Mouse (Mus musculus) adrenal gland, postnatal 10 days (tissue): ENCODE data around the gene Ralgapa1. TPM values are rescaled to one million over a fixed set of nuclear protein-coding genes. Genes with fewer than 3 reads are reported as not detected.
"Not testable (repeated sequence)": the region's sequence is repeated elsewhere in the genome, so short reads cannot be mapped to it uniquely, and the experiment has no call there.

ENCODE experiments used
- DNase-seq: peaks from one replicate; pipeline ENCODE4 v3.0.0; 2021; ENCODE audit warnings: mixed read lengths
- total RNA-seq, 2 experiments: library from RNA; stranded (reverse); gene quantifications; 2 replicates each; pipeline ENCODE4 v1.2.3; 2021

The Ralgapa1 gene
- total RNA-seq, 2 experiments from 2014 or later: 55.1 to 63.8 TPM

DNA sequence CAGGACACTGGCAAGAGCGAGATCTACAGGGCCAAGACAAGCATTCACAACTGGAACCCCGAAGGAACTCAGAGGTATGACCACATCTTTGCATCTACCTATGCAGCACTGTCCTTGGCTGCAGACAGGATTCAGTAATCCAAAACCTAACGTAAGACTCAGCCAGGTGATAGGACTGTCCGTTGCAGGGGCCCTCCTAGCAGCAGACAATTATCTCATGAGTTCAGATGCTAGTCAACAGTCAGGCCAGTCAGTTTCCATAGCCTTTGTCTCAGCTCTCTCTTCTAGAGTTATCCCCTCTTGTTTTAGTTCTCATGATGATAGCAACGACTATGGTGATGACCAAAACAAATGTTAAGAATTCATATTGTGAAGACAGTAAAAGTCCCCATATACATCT is 20.8 kb downstream of the Ralgapa1 start:
- DNase-seq: no peak

DNA sequence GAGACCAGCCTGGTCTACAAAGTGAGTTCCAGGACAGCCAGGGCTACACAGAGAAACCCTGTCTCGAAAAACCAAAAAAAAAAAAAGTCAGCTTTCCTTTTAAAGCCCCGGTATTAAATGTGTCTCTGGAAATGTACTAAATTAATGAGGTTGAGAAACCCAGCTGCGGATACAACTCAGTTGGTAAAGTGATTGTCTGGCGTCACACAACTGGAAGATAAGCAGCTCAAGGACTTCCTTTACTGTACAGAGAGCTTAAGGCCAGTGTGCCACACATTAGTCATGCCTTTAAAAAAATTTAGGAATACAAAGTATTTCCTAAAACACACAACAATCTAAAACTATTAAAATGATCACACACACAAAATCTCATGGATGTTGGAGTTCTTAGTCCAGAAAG is 22.2 kb downstream of the Ralgapa1 start:
- no peak for DNase-seq

DNA sequence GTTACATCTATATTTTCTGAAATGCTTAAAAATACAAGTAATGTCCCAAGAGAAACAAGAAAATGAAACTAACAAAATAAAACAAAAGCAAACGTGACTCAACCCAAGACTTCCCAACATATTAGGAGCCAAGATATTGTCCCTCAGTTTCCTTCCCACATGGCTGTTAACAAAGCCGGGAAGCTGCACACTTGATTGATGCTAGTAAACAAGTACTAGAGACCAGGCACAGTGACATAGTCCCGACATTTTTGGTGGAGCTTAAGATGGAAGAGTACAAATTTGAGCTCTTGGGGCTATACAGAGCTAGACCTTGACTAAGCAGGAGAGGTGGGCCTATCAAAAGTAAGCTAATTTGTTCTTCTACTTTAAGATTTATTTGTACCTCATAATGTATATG is 23.9 kb downstream of the Ralgapa1 start:
- DNase-seq: no peak

DNA sequence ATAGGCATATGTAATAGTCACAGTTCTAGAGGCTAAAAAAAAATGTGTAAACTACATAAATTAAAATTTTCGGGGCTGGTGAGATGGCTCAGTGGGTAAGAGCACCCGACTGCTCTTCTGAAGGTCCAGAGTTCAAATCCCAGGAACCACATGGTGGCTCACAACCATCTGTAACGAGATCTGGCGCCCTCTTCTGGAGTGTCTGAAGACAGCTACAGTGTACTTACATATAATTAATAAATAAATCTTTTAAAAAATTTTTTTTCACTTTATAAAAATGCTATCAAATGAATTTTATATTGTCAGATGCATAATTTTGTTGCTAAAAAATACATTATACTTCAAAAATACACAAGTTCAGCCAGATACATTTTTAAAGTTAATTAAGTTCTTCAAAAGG is 26.5 kb downstream of the Ralgapa1 start:
- DNase-seq: not testable (repeated sequence)

DNA sequence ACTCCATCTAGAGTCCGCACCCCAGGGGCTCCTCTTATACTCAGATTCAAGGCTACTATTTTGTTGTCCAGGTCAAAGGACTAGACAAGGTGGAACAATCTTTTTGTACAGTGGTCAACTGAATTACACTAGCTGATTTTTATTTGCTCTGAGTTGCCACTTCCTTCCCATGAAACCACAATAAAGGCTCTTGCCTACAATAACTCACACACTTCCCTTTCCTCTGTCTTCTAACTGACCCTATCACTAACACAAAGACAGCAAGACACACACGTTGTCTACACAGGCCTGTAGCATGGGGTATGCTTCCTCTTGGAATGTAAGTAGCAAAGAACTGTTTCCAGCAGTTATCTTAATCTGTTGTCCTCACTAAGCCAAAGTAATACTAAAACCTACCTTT is 35.7 kb downstream of the Ralgapa1 start:
- no peak for DNase-seq

DNA sequence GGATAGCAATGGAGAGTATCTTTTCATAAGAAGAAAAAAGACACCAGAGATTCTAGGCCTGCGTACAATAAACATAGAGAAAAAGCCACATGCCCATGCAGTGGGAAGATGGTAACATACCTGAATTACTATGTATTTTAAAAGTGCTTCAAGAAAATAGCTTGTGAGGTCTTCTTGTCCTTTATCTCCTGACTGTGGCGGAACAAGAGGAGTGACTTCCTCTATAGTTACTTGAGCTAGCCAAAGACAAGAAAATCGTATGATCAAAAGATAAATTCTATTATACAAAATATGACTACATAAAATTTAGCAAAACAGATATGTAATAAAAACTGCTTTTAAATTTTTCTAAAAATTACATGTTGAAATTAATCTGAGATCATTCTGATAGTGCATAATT is 38.3 kb downstream of the Ralgapa1 start:
- no peak for DNase-seq

DNA sequence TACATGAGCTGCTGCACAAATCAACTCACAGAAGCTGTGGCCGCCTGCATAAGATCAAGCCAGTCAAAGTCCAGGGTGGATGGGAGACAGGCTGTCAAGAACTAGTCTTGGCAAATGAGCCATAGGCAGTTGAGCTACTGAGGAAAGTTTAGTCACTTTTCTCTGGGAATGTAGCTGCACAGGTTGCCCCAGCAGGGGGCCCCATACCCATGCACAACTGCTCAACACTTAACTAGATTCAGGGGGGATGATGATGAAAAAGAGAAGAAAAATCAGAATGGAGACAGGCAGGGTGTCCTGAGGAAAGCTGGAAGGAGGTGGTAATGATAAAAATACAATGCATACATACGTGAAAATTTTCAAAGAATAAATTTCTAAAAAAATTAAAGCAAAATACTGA is 42.7 kb downstream of the Ralgapa1 start:
- peak; percentile 61 for DNase-seq

DNA sequence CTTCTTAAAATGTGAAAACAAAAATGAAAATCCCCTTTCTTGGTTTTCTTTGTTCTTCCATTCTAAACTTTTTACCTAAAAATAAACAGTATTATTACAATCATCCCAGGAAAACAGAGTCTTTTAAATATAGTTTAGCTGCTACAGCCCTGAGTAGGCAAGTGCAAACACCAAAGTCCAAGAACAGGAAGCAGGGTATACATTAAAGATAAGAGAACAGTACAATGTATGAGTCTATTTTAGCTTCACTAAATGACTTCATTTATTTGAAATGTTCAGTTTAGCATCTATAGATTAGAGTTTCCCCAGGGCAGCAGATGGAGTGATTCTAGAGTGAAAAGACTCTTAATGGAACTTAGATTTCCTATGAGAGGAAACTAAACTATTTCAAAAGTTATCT is 43.6 kb downstream of the Ralgapa1 start:
- DNase-seq: no peak

DNA sequence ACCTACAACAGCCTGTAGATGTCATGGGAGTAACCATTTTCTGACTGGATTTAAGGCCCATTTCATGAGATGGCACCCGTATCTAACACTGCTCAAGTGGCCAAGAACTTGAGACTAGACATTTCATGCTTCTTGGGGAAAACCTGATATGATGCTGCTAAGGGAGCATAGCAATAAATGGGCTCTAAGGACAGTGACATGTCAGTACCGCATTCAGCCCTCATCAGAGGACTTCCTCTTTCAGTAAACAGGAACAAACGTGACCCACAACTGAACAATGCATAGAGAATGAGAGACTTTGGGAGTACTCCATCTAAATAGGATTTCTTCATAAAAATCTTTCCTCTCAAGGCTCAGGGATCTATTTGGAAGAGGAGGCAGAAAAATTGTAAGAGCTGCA is 46.7 kb downstream of the Ralgapa1 start:
- DNase-seq: no peak

DNA sequence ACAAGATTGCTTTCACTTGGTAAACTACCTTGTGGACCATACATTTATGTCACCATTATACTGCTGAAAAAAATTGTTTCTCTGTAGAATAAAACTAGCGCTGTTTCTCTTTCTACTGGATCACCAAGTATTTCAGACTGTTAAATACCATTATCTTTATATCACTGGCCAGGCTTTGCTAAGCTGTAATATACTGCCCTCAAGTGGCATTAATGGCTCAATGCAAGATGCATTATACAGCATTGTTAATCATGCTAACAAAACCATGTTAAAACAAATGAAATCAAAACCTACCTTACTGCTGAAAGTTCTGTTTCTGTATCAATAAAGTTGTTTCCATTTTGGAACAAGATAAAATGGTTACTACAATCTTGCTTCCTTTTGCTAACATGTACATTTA is 100.6 kb downstream of the Ralgapa1 start:
- peak; percentile 11 for DNase-seq

DNA sequence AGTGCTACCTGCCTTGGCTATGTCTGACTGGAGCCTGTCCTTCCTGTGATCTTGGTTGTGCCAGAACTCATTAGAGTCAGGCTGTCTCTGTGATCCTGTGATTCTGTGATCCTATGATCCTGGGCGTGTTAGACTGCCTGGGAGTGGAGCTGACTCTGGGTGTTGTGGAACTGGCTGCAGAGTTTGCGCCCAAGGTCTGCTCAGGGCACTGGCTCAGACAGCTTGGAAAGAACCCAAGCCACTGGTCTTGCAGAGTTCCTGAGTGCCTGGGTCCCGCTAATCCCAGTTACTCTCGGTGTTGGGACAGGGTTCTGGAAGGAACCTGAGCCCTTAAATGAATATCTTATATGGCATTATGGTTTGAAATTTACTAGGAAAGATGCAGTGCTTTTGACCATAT is 115.1 kb downstream of the Ralgapa1 start:
- no peak for DNase-seq

DNA sequence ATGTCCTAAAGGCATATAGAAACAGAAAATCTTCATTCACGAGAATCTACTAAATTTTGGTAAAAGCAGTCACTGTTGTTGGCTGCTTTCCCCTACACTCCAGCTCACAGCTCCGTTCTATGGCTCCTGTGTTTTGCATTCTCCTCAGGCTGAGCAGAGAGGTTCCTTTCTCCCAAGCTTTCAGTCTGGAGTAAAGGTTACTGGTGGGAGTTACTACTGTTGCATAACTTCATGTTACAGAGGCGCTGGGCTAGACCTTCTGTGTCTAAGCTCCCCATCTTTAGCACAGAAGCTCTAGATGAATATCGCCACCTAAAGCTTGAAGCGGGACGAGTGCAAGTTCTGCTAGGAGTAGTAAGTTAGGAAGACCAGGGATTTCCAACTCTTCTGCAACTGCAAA is 154.3 kb downstream of the Ralgapa1 start:
- no peak for DNase-seq

DNA sequence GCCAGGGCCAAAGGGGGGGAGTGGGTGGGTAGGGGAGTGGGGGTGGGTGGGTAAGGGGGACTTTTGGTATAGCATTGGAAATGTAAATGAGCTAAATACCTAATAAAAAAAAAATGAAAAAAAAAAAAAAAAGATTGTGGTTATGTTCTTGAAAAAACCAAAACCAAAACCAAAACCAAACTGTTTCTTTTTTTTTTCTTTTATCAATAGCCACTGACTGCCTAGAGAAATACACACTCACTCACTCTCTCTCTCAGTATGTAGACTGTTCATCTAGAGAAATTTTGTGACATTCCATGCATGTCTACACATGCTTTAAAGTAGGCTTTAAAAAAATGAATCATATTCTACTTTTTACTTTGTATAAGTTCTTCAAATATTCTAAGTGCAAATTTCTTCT is 157.8 kb downstream of the Ralgapa1 start:
- not testable (repeated sequence) for DNase-seq

DNA sequence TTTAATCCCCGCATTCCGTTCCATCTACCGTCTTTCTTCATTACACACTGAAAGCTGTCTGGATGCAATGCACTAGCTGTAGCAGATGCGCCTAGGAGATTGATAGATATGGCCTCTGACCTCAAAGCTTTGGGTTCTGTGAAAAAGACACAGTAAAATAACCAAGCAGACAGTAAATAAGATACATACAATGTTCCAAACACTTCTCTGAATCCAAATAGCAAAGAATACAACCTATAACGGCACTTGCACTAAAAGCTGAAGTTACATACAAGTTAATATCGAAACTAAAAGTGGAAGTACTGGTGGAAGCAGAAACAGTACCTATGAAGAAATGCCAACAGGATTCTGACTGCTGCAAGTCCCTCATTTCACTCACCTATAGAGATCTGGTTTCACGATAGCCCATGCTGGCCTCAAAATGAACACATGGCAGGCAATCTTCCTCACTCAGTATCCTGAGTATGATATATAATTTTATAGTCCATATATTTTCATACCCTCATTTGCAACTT is 172.9 kb downstream of the Ralgapa1 start:
- no peak for DNase-seq

DNA sequence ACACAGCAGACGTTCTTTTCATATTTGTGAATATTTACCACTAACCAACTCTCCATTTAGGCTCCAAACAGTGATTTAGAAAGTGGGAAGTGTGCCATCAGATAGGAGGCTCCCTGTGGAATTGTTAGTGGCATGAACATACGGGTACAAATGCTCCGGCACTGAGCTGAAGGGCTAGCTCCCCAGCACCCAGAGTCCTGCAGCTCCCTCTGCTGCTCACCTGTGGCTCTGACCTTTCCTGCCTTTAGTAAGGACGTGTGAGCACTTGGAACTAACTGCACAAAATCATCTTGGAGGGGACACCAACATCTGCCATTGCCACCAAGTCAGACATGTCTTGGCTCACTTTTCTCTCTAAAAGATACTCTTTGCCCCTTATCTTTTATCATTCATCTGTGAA is 194.3 kb downstream of the Ralgapa1 start:
- peak; percentile 34 for DNase-seq

DNA sequence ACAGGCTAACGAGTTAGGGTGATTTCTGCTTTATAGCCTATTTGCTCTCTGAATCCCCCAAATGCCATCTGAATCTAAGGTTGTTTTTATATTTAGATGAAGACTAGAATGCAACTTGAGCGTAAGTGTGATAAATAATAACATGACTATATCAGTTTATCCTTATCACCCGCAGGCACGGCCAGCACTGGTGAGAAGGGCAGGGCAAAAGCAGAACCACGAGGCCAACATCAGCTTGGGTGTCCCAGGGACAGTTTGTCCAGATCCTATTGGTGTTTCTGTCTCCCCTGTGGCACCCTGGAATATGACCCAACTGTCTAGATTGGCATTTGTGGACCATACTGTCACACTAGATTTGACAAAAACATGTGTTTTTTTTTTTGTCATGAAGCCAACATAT is 197.7 kb downstream of the Ralgapa1 start:
- no peak for DNase-seq

DNA sequence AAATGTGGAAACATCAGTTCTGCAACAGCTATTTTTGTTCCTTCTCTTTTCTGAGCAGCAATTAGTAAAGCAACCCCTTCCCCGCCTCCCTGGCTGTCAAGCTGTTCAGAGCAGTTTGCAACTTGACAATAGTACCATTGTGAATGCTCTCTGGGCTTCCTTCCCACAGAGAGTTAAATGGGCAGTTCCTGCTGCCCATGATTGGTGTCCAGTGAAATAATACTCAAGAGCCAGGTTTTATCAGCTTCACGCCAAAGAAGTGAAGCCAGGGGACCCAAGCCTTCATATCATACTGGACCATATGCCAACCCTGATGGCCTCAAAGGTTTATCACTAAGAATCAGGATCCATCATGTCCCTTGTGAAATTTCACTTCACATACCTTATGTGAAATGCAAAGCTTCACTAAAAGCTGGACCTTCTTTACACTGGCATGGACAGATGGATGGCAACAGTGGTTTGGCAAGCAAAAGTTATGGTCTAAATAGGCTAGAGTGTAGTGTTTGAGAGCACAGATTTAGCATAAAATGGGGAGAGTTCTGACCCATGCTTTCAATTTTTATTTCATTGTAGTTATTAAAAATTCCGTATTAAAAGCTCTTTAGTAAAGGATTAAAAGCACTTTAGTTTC is 198.2 kb downstream of the Ralgapa1 start:
- no peak for DNase-seq

DNA sequence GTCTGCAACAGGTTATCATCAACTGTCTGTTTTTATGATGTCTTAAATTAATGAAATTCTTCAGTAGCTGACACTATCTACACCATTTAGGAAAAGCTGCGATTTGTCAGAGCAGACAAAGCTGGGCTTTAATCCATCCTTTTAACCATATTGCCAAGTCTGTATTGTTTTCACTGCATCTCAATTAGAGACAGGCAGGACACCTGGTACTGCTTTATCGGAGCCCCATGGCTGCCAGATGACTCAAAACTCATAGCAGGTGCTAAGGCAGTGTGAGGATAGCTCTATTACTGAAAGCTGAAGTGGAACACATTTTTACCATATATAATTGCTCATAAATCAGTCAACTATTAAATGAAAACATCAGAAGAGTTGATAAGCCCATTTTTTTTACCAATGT is 200.6 kb downstream of the Ralgapa1 start:
- no peak for DNase-seq

DNA sequence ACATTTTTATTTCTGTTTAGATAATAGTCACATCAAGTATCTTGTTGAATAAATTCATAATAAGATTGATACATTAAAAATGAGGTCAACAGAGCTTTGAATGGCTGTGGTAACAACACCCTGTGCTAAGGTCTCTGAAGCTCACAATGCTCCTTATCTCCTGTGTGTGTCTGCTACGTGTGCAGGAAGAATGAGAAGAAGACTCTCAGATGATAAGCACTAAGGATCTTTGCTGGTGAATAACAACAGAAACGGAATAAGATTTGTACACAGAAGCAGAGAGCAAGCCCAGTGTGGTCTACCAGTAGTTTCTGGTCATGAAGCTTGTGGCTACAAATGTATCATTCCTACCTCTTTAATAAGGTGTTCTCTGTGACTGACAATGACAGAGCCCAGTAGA is 210.2 kb downstream of the Ralgapa1 start:
- no peak for DNase-seq

DNA sequence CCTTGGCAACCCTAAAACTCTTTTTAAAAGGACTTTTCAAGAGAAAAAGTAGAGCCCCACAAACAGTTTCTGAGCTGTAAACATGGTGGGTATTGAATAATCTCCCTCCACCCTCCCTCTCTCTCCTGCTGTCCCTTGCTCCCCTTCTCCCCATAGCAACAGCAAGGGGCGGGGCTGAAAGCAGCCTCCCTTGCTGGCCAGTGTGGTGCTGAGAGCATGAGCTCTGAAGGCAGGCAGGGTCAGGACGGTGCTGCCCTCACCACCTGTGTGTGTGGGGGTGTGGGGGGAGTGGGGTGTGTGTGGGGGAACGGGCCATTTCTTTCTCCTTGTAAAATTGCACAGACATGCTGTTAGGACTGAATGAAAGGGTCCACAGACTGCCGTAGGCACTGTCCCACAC is 213.1 kb downstream of the Ralgapa1 start:
- DNase-seq: no peak

DNA sequence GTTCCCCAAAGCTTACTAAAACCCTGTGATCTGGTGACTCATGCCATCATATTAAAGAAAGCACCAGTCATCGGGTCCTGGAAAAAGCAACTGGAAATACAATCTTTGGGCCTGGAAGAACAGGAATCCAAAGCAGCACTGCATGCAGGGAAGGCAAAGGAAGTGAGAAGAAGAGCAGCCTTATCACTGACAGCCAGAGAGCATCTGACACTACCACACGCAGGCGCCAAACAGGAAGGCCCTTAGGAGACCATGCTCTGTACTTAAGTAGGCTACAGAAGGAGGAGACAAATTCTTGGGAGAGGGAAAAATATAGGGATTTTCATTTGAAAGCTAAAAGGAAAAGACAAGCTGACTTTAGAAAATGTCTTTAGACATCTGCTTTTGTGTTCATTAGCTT is 216.6 kb downstream of the Ralgapa1 start:
- DNase-seq: no peak

DNA sequence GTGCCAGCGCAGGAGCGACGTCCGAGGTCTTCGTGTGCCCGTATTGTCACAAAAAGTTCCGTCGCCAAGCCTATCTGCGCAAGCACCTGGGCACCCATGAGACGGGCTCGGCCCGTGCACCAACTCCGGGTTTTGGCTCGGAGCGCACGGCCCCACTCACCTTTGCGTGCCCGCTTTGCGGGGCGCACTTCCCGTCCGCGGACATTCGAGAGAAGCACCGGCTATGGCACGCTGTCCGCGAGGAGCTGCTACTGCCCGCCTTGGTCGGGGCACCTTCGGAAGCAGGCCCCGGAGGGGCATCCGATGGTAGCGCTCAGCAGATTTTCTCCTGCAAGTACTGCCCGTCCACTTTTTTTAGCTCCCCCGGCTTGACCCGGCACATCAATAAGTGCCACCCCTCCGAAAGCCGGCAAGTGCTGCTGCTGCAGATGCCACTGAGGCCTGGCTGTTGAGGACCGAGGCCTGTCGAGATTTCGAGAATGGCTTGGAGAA is 220.4 kb downstream of the Ralgapa1 start:
- DNase-seq: no peak

DNA sequence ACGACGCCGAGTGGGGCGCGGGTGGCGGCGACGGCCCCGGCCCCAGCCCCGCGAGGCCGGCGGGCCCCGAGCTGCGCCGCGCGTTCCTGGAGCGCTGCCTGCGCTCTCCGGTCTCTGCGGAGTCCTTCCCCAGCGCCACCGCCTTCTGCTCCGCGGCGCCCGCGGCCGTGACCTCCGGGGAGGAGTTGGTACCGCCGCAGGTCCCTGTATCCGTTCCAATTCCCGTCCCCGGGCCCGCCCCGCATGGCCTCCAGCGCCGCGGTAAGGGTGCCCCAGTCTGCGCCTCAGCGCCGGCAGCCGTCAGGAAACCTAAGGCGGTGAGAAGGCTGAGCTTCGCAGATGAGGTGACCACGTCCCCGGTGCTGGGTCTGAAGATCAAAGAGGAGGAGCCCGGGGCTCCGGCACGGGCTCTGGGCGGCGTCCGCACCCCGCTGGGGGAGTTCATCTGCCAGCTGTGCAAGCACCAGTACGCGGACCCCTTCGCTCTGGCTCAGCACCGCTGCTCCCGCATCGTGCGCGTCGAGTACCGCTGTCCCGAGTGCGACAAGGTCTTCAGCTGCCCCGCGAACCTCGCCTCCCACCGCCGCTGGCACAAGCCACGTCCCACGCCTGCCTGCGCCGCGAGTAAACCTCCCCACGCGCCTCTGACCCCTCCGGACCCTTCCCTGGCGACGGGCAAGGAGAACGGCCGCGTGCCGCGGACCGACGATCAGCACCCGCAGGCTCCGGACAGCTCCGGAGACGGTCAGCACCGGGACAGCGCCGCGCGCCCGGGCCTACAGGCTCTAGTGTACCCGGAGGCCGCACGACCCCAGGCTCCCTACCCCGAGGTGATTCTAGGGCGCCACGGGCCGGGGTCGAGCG is 221.1 kb downstream of the Ralgapa1 start:
- peak; percentile 90 for DNase-seq
